In the genomic region with DNA sequence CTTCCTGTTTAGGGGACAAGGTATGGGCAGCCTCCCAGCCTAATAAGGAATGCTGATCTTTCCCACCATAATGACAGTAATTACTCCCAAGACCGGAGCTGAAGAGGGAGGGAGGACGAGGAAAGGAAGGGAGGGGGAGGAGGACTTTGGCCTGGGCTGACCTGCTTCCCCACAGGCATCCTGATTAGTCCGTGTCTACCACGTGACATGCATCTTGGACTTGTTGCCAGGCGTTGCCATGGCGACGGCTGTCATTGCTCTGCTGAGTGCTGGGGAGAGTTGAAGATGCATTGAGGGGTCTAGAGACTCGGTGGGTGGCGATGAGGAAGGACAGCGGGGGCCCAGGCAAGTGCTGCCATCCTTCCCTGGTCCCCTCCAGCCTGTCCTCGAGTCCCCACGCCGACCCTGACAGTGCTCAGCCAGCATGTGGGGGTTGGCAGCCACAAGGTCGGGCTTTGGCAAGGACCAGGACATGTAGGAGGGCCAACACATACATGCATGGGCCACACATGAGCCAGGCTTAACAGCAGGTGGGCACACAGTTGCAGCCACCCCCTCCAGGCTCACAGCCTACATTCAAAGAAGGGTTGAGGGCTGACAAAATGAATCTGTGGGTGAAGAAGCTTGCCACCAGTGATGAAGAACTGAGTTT, we compare ENCODE assay signal across 8 mouse cellular contexts. TPM values are rescaled to one million over a fixed set of nuclear protein-coding genes. Genes with fewer than 3 reads are reported as not detected.
DNase-seq lines count a peak whose midpoint lies in the region; ATAC-seq lines count a peak whose summit lies in the region.

No protein-coding gene starts in this region.

- H3K9ac ChIP-seq in embryonic facial prominence, embryonic 12.5 days: no peak overlapping the region
- peak overlapping the region; percentile 27; the same call in 1 of the 2 replicates for H3K9ac ChIP-seq in hindbrain, embryonic 16.5 days (ENCODE audit: low read depth, low read length)
- H3K9ac ChIP-seq in midbrain, embryonic 14.5 days (replicated peaks; ENCODE audit: low read length): no peak overlapping the region

- WGBS in embryonic facial prominence, embryonic 12.5 days: 3% methylated on average over 14 of the region's 14 CpGs
- 2% methylated on average over 14 of the region's 14 CpGs for WGBS in hindbrain, embryonic 16.5 days
- WGBS in midbrain, embryonic 14.5 days: 2% methylated on average over 14 of the region's 14 CpGs

- H3K4me1 ChIP-seq in megakaryocyte, embryonic 14.5 days: peaks cover 15% of the 10 kb centered on the region
- H3K4me1 ChIP-seq in embryonic facial prominence, embryonic 12.5 days: no peaks in the 10 kb centered on the region
- peaks cover 11% of the 10 kb centered on the region for H3K4me1 ChIP-seq in hindbrain, embryonic 16.5 days (ENCODE audit: control insufficient read depth, insufficient read depth, low read depth, low read length)
- peaks cover 10% of the 10 kb centered on the region for H3K4me1 ChIP-seq in midbrain, embryonic 14.5 days (ENCODE audit: control insufficient read depth, insufficient read depth, low read length)

- peak; percentile 74 for DNase-seq in left cerebral cortex, adult 11 months (ENCODE audit: low spot score)
- peak; percentile 93 for DNase-seq in midbrain, embryonic 14.5 days
- DNase-seq in urinary bladder, adult 2 months (ENCODE audit: low spot score): no peak
- no peak for DNase-seq in spleen, adult 12 weeks (ENCODE audit: low spot score)

- H3K4me3 ChIP-seq in megakaryocyte, embryonic 14.5 days (replicated peaks): peak overlapping the region; percentile 44
- H3K4me3 ChIP-seq in embryonic facial prominence, embryonic 12.5 days: no peak overlapping the region
- H3K4me3 ChIP-seq in hindbrain, embryonic 16.5 days (ENCODE audit: low read length): peak overlapping the region; percentile 20
- peak overlapping the region; percentile 24; the same call in 1 of the 2 replicates for H3K4me3 ChIP-seq in midbrain, embryonic 14.5 days (replicated peaks; ENCODE audit: low read depth, low read length)

- no peaks in the 10 kb centered on the region for H3K36me3 ChIP-seq in megakaryocyte, embryonic 14.5 days (replicated peaks; ENCODE audit: low read length)
- H3K36me3 ChIP-seq in embryonic facial prominence, embryonic 12.5 days: no peaks in the 10 kb centered on the region
- no peaks in the 10 kb centered on the region for H3K36me3 ChIP-seq in hindbrain, embryonic 16.5 days (ENCODE audit: control insufficient read depth, insufficient read depth, low read length)
- no peaks in the 10 kb centered on the region for H3K36me3 ChIP-seq in midbrain, embryonic 14.5 days (ENCODE audit: control insufficient read depth, insufficient read depth, low read length)

- no peak for ATAC-seq in megakaryocyte, adult 5-6 weeks (ENCODE audit: poor library complexity, severe bottlenecking)
- ATAC-seq in embryonic facial prominence, embryonic 12.5 days (ENCODE audit: insufficient number of reproducible peaks, insufficient read depth, low FRiP score, low TSS enrichment): peak; percentile 65
- ATAC-seq in hindbrain, embryonic 16.5 days: peak; percentile 95
- peak; percentile 94 for ATAC-seq in midbrain, embryonic 14.5 days (ENCODE audit: low FRiP score, low TSS enrichment)

- H3K27me3 ChIP-seq in megakaryocyte, embryonic 14.5 days (replicated peaks): peaks cover 20% of the 10 kb centered on the region
- H3K27me3 ChIP-seq in embryonic facial prominence, embryonic 12.5 days: no peaks in the 10 kb centered on the region
- H3K27me3 ChIP-seq in hindbrain, embryonic 16.5 days (replicated peaks; ENCODE audit: control insufficient read depth, insufficient read depth, low read length): no peaks in the 10 kb centered on the region
- H3K27me3 ChIP-seq in midbrain, embryonic 14.5 days (ENCODE audit: control insufficient read depth, insufficient read depth, low read length): no peaks in the 10 kb centered on the region

- H3K27ac ChIP-seq in embryonic facial prominence, embryonic 12.5 days: no peak overlapping the region
- peak overlapping the region; percentile 39; the same call in 1 of the 2 replicates for H3K27ac ChIP-seq in hindbrain, embryonic 16.5 days (ENCODE audit: low read depth, low read length)
- peak overlapping the region; percentile 56 for H3K27ac ChIP-seq in midbrain, embryonic 14.5 days (replicated peaks; ENCODE audit: low read depth, low read length)

- no peaks in the 10 kb centered on the region for H3K9me3 ChIP-seq in megakaryocyte, embryonic 14.5 days
- H3K9me3 ChIP-seq in embryonic facial prominence, embryonic 12.5 days: no peaks in the 10 kb centered on the region
- no peaks in the 10 kb centered on the region for H3K9me3 ChIP-seq in hindbrain, embryonic 16.5 days (ENCODE audit: control insufficient read depth, low read length)
- no peaks in the 10 kb centered on the region for H3K9me3 ChIP-seq in midbrain, embryonic 14.5 days (ENCODE audit: control insufficient read depth, low read length)

- no peak overlapping the region for H3K4me2 ChIP-seq in embryonic facial prominence, embryonic 12.5 days (replicated peaks)
- peak overlapping the region; percentile 59 for H3K4me2 ChIP-seq in hindbrain, embryonic 16.5 days (ENCODE audit: low read length)
- peak overlapping the region; percentile 54 for H3K4me2 ChIP-seq in midbrain, embryonic 14.5 days (ENCODE audit: low read length)

RNA-seq across cellular contexts. Expression of a gene that starts 15.2 kb away (rescaled TPM):
- polyA plus RNA-seq in megakaryocyte, embryonic 14.5 days (2012; ENCODE audit: insufficient read depth, low replicate concordance): 55.6 and 60.2 TPM in 2 replicates
- 25.4 and 26.2 TPM in 2 replicates for total RNA-seq in megakaryocyte, adult 5-6 weeks (2015)
- 17.3 and 18.1 TPM in 2 replicates for total RNA-seq in megakaryocyte, adult 5-6 weeks (2017)
- polyA plus RNA-seq in embryonic facial prominence, embryonic 12.5 days (2016; fragmentation: Nextera tagmentation; extraction: Ambion mirVana): 41.4 and 43.4 TPM in 2 replicates
- 21.0 and 29.3 TPM in 2 replicates for polyA plus RNA-seq in hindbrain, embryonic 16.5 days (2015; fragmentation: Nextera tagmentation; extraction: Ambion mirVana)
- 22.3 and 26.7 TPM in 2 replicates for polyA plus RNA-seq in midbrain, embryonic 14.5 days (2014; fragmentation: Nextera tagmentation; extraction: Ambion mirVana)
- polyA plus RNA-seq in urinary bladder, adult 2 months (2012; rRNA removed): 24.1 and 24.8 TPM in 2 replicates

RNA-seq across cellular contexts. Expression of a gene that starts 22.7 kb away (rescaled TPM):
- polyA plus RNA-seq in megakaryocyte, embryonic 14.5 days (2012; ENCODE audit: insufficient read depth, low replicate concordance): 9.5 and 11.2 TPM in 2 replicates
- 10.2 and 11.8 TPM in 2 replicates for total RNA-seq in megakaryocyte, adult 5-6 weeks (2015)
- 15.7 and 16.9 TPM in 2 replicates for total RNA-seq in megakaryocyte, adult 5-6 weeks (2017)
- 15.3 and 15.5 TPM in 2 replicates for polyA plus RNA-seq in embryonic facial prominence, embryonic 12.5 days (2016; fragmentation: Nextera tagmentation; extraction: Ambion mirVana)
- 17.4 and 18.2 TPM in 2 replicates for polyA plus RNA-seq in hindbrain, embryonic 16.5 days (2015; fragmentation: Nextera tagmentation; extraction: Ambion mirVana)
- 16.9 and 21.4 TPM in 2 replicates for polyA plus RNA-seq in midbrain, embryonic 14.5 days (2014; fragmentation: Nextera tagmentation; extraction: Ambion mirVana)
- polyA plus RNA-seq in urinary bladder, adult 2 months (2012; rRNA removed): 14.4 and 17.2 TPM in 2 replicates

RNA-seq across cellular contexts. Expression of a gene that starts 42.6 kb away (rescaled TPM):
- polyA plus RNA-seq in megakaryocyte, embryonic 14.5 days (2012; ENCODE audit: insufficient read depth, low replicate concordance): 13.7 and 27.2 TPM in 2 replicates
- 14.3 and 15.0 TPM in 2 replicates for total RNA-seq in megakaryocyte, adult 5-6 weeks (2015)
- total RNA-seq in megakaryocyte, adult 5-6 weeks (2017): 6.0 and 6.1 TPM in 2 replicates
- 2.7 and 3.5 TPM in 2 replicates for polyA plus RNA-seq in embryonic facial prominence, embryonic 12.5 days (2016; fragmentation: Nextera tagmentation; extraction: Ambion mirVana)
- polyA plus RNA-seq in hindbrain, embryonic 16.5 days (2015; fragmentation: Nextera tagmentation; extraction: Ambion mirVana): 1.5 and 1.9 TPM in 2 replicates
- polyA plus RNA-seq in midbrain, embryonic 14.5 days (2014; fragmentation: Nextera tagmentation; extraction: Ambion mirVana): 0.78 and 1.6 TPM in 2 replicates
- polyA plus RNA-seq in urinary bladder, adult 2 months (2012; rRNA removed): 8.7 and 10.0 TPM in 2 replicates

RNA-seq across cellular contexts. Expression of a gene that starts 50.2 kb away (rescaled TPM):
- polyA plus RNA-seq in megakaryocyte, embryonic 14.5 days (2012; ENCODE audit: insufficient read depth, low replicate concordance): 13.4 and 39.8 TPM in 2 replicates
- 27.0 and 32.5 TPM in 2 replicates for total RNA-seq in megakaryocyte, adult 5-6 weeks (2015)
- total RNA-seq in megakaryocyte, adult 5-6 weeks (2017): 25.7 and 29.1 TPM in 2 replicates
- 71.0 and 76.2 TPM in 2 replicates for polyA plus RNA-seq in embryonic facial prominence, embryonic 12.5 days (2016; fragmentation: Nextera tagmentation; extraction: Ambion mirVana)
- 81.4 and 88.4 TPM in 2 replicates for polyA plus RNA-seq in hindbrain, embryonic 16.5 days (2015; fragmentation: Nextera tagmentation; extraction: Ambion mirVana)
- polyA plus RNA-seq in midbrain, embryonic 14.5 days (2014; fragmentation: Nextera tagmentation; extraction: Ambion mirVana): 55.1 and 57.5 TPM in 2 replicates
- 42.0 and 51.0 TPM in 2 replicates for polyA plus RNA-seq in urinary bladder, adult 2 months (2012; rRNA removed)

RNA-seq across cellular contexts. Expression of a gene that starts 58.7 kb away (rescaled TPM):
- polyA plus RNA-seq in megakaryocyte, embryonic 14.5 days (2012; ENCODE audit: insufficient read depth, low replicate concordance): 4.6 and 21.3 TPM in 2 replicates
- total RNA-seq in megakaryocyte, adult 5-6 weeks (2015): 7.1 and 9.1 TPM in 2 replicates
- 28.3 and 29.2 TPM in 2 replicates for total RNA-seq in megakaryocyte, adult 5-6 weeks (2017)
- polyA plus RNA-seq in embryonic facial prominence, embryonic 12.5 days (2016; fragmentation: Nextera tagmentation; extraction: Ambion mirVana): 56.6 and 67.4 TPM in 2 replicates
- polyA plus RNA-seq in hindbrain, embryonic 16.5 days (2015; fragmentation: Nextera tagmentation; extraction: Ambion mirVana): 15.5 and 21.1 TPM in 2 replicates
- 6.4 and 11.6 TPM in 2 replicates for polyA plus RNA-seq in midbrain, embryonic 14.5 days (2014; fragmentation: Nextera tagmentation; extraction: Ambion mirVana)
- 34.6 and 43.6 TPM in 2 replicates for polyA plus RNA-seq in urinary bladder, adult 2 months (2012; rRNA removed)

Comparison
In these comparisons a context has a peak if more than half of its experiments do, and no peak if none do; other contexts are left out.
1. DNase-seq: peak in left cerebral cortex, adult 11 months (single experiment) and midbrain, embryonic 14.5 days (single experiment); none in urinary bladder, adult 2 months (single experiment) and spleen, adult 12 weeks (single experiment).